Mouse (Mus musculus) E14TG2a.4 (cell line): ENCODE data around the gene Ifna9.

Experiments used
- H3K27me3 ChIP-seq: 2 replicates; pipeline ENCODE4 v1.6.1; 2014; ENCODE audit warnings: low read length, control low read depth; ENCODE audit not compliant: insufficient read depth
- H3K36me3 ChIP-seq: 2 replicates; pipeline ENCODE4 v1.6.1; 2014; ENCODE audit warnings: low read length, control low read depth; ENCODE audit not compliant: insufficient read depth
- H3K4me1 ChIP-seq: replicated peaks from 2 replicates; pipeline ENCODE4 v1.6.1; 2014; ENCODE audit warnings: low read depth, low read length, control low read depth
- H3K4me3 ChIP-seq: replicated peaks from 2 replicates; pipeline ENCODE4 v1.5.1; 2014; ENCODE audit warnings: mild to moderate bottlenecking, low read length
- H3K9me3 ChIP-seq: 2 replicates; pipeline ENCODE4 v1.6.1; 2014; ENCODE audit warnings: low read length, control low read depth
- CTCF ChIP-seq: conservative IDR thresholded peaks from 2 replicates; pipeline ENCODE4 v1.5.1; 2014; ENCODE audit warnings: low read length
- NANOG ChIP-seq: IDR thresholded peaks from 2 replicates; pipeline ENCODE4 v1.6.1; 2014; ENCODE audit warnings: borderline replicate concordance, low read length, mixed read lengths
- POU5F1 ChIP-seq: IDR thresholded peaks from 2 replicates; pipeline ENCODE4 v1.6.1; 2014; ENCODE audit warnings: low read length, borderline replicate concordance

Ifna9 gene

DNA sequence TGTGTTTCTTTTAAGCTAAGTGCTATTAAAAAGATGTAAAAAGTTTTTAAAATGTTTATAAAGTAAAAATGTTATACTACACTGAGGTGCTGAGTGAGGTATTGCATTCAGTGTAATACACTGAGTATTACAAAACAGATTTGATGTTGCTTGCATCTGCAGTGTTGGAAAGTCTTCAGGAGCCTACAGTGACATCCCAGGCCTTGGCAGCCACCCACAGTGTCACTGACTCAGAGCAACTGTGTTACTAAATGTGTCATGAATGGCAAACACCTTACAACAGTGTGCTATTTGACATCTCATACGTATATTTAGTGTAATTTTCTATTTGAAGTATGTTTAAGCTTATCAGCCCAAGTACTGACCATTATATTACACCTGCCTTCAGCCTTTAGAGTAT lies 44.2 kb downstream of the Ifna9 start:
- Histone ChIP-seq H3K4me3 (no peak overlapping the region), H3K36me3 (no peaks in the 10 kb centered on the region), H3K9me3 (no peaks in the 10 kb centered on the region), H3K27me3 (0 out of 2 replicates have a peak, but pooled peaks cover 2% of the 10 kb centered on the region), H3K4me1 (no peaks in the 10 kb centered on the region)
- TF ChIP-seq CTCF = no peak
- no peak for TF ChIP-seq NANOG
- no peak for TF ChIP-seq POU5F1

DNA sequence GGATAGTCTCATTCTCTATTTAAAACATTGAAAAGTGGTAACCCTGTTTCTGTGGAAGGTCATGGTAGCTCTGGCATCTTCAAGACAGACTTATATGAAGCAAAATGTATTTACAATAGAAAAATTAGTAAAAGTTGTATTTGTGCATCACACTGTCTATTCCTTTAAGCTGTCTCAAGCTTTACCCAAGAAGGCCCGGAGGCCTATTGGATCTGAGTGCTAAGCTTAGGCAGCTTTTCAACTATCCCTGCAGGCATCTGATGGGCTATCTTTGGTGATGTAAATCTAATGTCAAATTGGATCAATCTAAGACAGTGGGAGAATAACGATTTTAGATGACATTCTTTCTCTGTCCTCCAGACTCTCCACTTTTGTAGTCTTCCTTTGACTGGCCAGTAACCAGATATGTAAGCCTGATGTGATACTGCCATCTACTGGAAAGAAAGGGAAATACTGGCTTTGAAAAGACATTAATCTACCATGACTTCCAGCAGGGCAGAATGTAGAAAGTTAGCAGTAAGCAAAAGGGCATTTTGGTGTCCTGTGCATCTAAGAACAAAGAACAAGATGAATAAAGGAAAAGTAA lies 48.4 kb downstream of the Ifna9 start:
- TF ChIP-seq NANOG (no peak), CTCF (peak; percentile 94)
- no peaks in the 10 kb centered on the region for H3K9me3 ChIP-seq
- H3K27me3 ChIP-seq = peaks cover 2% of the 10 kb centered on the region; the same call in 1 of the 2 replicates
- no peaks in the 10 kb centered on the region for H3K36me3 ChIP-seq
- no peaks in the 10 kb centered on the region for H3K4me1 ChIP-seq
- no peak overlapping the region for H3K4me3 ChIP-seq
